9 mouse cellular contexts compared by ENCODE assay signal in genomic region chr7:107707650-107708049, GRCm38 (mm10). TPM values are rescaled to one million over a fixed set of nuclear protein-coding genes. Genes with fewer than 3 reads are reported as not detected.
A peak's percentile ranks its signal among the peaks of the same experiment; 100 is the strongest.
DNase-seq lines count a peak whose midpoint lies in the region; ATAC-seq lines count a peak whose summit lies in the region.
"Had no signal": no experiment of that assay in that cellular context is flagged by ENCODE, and none has a peak within 500 bp of the region (broad histone marks: within the 10 kb centered on the region; RNA-seq: fewer than 3 reads in every experiment).

No protein-coding gene starts in this region.

- H3K27ac ChIP-seq in liver, embryonic 12.5 days: no peak overlapping the region; the same call in 1 of the 2 replicates

- no peak for ATAC-seq in liver, embryonic 12.5 days
- ATAC-seq in granulocyte monocyte progenitor cell, adult 5-6 weeks (replicated peaks; ENCODE audit: poor library complexity, severe bottlenecking): peak; percentile 88
- peak; percentile 79 for ATAC-seq in megakaryocyte progenitor cell, adult 5-6 weeks (replicated peaks; ENCODE audit: poor library complexity)

- 34% methylated on average over 9 of the region's 9 CpGs for WGBS in liver, embryonic 12.5 days (ENCODE audit: insufficient replicate concordance)

- H3K4me3 ChIP-seq in liver, embryonic 12.5 days: no peak overlapping the region

- no peaks in the 10 kb centered on the region for H3K36me3 ChIP-seq in liver, embryonic 12.5 days

- H3K4me2 ChIP-seq in liver, embryonic 12.5 days: no peak overlapping the region

- peaks cover 10% of the 10 kb centered on the region; the same call in 1 of the 2 replicates for H3K4me1 ChIP-seq in liver, embryonic 12.5 days

- no peaks in the 10 kb centered on the region for H3K9me3 ChIP-seq in liver, embryonic 12.5 days (replicated peaks)

- no peak overlapping the region for H3K9ac ChIP-seq in liver, embryonic 12.5 days

- peak; percentile 7 for DNase-seq in liver
- peak; percentile 79 to 81 for DNase-seq in thymus, postnatal 10 days (ENCODE audit: low spot score in 2 of 2)
- no peak for DNase-seq in embryo, embryonic 10 days (ENCODE audit: low spot score)
- DNase-seq in testis, postnatal 10 days (ENCODE audit: low spot score): no peak
- no peak for DNase-seq in urinary bladder, postnatal 25 days (ENCODE audit: low spot score)

- H3K27me3 ChIP-seq in liver, embryonic 12.5 days (replicated peaks): no peaks in the 10 kb centered on the region

RNA-seq across cellular contexts. Expression of gene Cyb5r2, which starts 50.2 kb away (rescaled TPM):
- 0.04 and 0.05 TPM in 2 replicates for polyA plus RNA-seq in liver, embryonic 12.5 days (2016; fragmentation: Nextera tagmentation; extraction: Ambion mirVana)
- not detected in 2 replicates for total RNA-seq in granulocyte monocyte progenitor cell, adult 5-6 weeks (2014; fragmentation: Nextera tagmentation)
- total RNA-seq in granulocyte monocyte progenitor cell, adult 5-6 weeks (2017): not detected in 2 replicates
- total RNA-seq in megakaryocyte progenitor cell, adult 5-6 weeks (2015): not detected in 2 replicates
- not detected in 2 replicates for total RNA-seq in megakaryocyte progenitor cell, adult 5-6 weeks (2017)
- total RNA-seq: liver, adult 2 months had no signal

Comparison
In these comparisons a context has a peak if more than half of its experiments do, and no peak if none do; other contexts are left out.
1. DNase-seq: peak in liver (single experiment) and thymus, postnatal 10 days (2 of 2); none in embryo, embryonic 10 days (single experiment), testis, postnatal 10 days (single experiment) and urinary bladder, postnatal 25 days (single experiment).